Mouse (Mus musculus) cerebellum, adult 2 months (tissue): ENCODE results near the gene Ccdc187.

Source experiments
- CTCF ChIP-seq: fragments of 200-500 bp; IDR thresholded peaks from 2 replicates; pipeline ENCODE4 v1.5.1; 2011; ENCODE audit warnings: low read depth, mild to moderate bottlenecking, control low read depth, low read length, moderate library complexity, borderline replicate concordance; ENCODE audit not compliant: insufficient read depth
- POLR2A ChIP-seq: fragments of 200-500 bp; IDR thresholded peaks from 2 replicates; pipeline ENCODE4 v1.6.1; 2011; ENCODE audit warnings: low read length, control low read depth, borderline replicate concordance; ENCODE audit not compliant: insufficient read depth

- TF ChIP-seq CTCF (no peak), POLR2A (no peak)
These were observed 12.3 kb upstream of the Ccdc187 start for GRCm38 (mm10) chr2:26306702-26307101.
